Mouse (Mus musculus) spleen, postnatal 36 days (tissue): ENCODE measurements around the gene Arhgap42.

ENCODE experiments used
- DNase-seq, 2 experiments: peaks; one replicate each; pipeline ENCODE4 v3.0.0; 2022; ENCODE audit warnings: low spot score in 2 of 2, mixed read lengths in 1 of 2

Arhgap42 gene

DNA sequence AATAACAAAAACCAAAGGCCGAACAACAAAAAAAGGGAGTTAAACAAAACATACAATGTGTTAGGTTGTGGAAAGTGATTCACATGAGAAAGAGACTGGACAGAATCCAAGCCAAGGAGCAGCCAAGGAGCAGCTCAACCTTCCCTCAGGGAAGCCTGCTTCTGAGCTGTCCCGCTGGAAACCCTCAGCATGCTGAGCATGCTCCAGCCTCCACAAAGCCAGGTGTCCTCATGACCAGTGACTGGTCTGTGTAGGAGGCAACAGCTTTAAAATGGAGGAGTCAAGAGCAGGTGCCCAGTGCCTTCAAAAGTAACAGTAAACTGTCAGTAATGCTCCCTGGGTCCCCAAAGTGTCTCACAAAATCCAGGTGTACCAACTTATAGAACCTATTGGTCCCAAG lies 28.4 kb downstream of the Arhgap42 start:
- DNase-seq = no peak

DNA sequence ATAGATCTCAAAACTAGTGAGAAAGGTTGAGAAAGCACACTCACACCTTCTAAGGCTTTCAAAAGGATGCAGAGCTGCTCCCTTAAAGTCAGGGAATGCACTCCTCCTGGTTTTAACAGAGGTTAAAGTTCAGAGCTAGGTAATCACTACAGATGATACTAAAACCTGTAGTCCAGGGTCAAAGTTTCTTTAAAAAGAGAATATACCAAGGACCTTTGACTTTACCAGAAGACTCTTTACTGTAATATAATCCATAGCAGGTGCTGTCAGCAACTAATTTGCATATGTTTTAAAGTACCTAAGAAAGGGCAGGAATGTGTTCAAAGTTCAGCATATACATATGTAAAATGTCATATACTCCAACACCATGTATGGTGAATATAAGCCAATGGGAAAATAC lies 30.7 kb downstream of the Arhgap42 start:
- DNase-seq = no peak

DNA sequence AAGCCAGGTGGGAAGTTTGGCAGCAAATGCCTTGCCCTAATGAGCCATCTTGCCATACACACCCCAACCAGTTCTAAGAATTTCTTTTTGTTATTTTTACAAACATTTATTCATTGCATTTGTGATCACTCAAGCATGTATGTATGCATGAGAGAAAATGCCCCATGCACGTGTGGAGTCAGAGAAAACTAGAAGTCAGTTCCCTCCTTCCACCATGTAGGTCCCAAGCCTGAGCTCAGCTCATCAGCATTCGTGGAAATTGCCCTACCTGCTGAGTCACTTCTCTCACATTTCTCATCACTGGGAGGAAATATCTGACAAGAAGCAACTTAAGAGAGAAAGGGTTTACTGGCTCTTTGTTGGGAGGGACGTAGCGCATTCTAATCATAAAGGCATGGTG lies 31.6 kb downstream of the Arhgap42 start:
- no peak for DNase-seq

DNA sequence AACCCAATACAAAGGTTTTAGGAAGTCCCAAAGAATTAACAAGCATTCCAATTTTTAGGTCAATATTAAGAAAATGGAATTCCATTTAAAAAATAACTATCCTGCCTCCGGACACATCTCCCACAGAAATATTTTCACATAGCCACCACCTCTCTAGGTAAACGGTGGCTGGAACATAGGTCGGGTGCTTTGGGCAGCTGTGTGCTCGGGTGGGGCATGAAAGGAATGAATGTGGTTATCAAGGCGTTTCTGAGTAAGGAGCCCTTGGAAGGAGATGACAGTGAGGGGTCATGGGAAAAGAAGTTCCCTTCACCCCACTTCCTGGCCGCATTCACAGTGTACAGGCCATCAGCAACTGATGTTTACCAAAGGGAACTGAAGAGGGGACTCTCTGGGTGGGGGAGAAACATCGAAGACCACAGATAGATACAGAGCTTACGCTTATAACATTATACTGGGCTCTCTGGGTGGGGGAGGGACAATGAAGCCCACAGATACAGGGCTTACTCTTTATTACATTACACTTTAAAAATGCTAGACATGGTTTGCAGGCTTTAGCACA lies 38.0 kb downstream of the Arhgap42 start:
- DNase-seq = no peak

DNA sequence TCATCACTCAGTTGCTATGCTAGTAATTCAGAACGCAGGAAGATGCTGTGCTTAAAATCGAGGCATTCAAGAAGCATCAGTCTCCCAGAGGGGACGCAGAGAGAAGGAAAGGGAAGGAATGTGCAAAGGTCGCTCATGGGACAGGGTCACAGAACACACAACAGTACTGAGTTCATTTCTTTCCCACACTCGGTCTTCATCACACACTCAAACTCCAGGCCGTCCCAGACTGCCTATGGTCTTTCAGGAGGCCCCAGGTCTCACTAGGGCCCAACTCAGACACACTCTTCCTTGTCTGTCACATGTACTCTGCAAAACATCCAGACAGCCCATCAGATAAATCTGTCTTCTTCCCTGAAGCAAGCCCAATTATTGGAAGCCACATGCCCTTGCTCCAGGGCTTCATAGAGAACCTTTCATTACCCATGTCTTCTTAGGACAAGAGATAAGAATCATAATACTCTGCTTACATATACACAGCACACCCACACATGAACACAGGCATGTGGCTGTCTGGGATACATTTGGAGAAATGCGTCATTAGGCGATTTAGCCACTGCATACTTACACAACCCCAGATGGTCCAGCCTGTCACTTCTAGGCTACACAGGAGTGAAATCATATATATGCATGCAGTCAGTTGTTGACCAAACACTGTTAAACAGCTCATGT lies 39.6 kb downstream of the Arhgap42 start:
- DNase-seq = no peak

DNA sequence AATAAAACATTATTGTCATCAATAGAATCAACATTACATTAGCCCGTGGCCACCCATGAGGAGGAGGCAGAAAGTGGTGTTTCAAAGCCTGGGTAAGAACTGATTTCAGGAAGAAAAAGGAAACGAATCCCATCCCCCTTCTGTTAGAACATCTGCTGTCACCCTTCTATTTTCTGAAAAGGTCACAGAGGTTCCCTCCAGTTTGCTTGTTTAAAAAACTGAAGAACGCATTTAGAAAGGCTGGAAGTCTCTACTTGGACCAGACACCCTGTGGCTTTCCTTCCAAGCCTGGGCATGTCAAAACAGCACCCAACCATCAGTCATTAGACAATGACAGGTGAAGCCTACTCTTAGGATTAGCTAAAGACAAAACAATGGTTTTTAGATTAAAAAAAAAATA lies 40.3 kb downstream of the Arhgap42 start:
- DNase-seq = no peak

DNA sequence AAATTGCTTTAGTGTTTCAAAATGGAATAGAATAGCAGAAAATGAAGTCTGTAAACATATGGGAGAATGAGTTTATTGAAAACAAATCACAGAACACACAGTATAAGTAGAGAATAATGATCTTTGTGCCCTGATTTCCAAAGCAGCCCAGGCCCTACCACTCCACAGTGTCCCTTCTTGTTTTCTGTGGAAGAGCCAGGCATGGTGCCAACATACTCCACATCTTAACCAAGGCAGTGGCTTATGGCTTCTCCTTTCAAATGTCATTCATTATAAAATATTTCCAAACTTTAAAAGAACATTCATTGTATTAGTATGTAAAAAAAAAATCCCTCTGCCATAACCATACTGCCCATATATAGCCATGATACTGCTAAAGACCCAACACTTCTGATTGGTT lies 42.9 kb downstream of the Arhgap42 start:
- no peak for DNase-seq

DNA sequence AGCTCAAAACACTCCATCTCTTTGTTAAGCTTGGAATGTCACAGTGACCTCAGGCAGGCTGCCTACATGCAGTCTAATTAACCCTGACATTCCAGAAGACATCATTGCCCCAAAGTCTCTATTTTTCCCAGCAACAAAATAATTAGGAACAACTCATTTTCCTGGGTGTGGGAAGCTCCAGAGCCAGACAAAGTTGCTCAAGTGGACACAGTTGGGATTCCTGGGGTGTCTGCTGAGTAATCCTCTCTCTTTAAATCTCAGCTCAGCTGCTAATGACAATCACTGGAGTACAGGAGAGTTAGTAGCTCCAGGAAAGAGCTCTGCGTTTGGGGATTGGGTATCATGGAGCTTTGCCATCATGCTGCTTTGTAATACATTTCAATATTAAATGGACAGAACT lies 44.4 kb downstream of the Arhgap42 start:
- DNase-seq = no peak

DNA sequence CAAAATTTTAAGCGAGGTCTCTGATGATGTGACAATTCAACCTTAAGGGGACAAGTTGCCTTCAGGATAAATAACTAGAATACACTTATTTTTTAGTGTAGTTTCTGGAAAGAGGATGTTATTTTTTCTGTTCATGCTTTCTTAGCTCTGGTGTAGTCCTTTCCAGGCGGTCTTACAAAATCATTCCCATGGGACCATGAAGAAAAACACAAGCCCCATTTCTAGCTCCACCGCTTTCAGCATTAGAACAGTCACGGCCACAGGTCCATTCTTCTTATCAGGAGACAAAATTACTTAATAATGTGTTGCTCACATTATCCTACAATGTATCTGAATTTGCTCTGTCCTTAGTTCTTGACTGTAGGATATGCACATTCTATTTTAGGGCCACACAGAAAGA lies 46.2 kb downstream of the Arhgap42 start:
- DNase-seq = no peak

DNA sequence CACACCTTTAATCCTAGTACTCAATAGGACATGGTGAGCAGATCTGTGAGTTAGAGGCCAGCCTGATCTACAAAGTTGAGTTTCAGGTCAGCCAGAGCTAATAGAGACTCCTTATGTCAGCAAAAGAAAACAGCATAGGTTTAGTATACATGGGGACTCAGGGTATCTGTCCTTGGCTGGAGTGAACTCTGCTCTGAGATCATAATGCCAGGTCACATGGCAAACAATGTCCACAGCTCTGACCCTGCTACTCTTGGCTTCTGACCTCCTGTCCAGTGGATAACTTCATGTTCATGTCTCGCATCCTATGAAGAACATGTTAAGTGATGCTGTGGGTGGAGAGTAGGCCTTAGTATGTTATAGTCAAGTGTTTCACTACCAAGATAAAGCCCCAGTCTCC lies 48.1 kb downstream of the Arhgap42 start:
- DNase-seq = no peak

DNA sequence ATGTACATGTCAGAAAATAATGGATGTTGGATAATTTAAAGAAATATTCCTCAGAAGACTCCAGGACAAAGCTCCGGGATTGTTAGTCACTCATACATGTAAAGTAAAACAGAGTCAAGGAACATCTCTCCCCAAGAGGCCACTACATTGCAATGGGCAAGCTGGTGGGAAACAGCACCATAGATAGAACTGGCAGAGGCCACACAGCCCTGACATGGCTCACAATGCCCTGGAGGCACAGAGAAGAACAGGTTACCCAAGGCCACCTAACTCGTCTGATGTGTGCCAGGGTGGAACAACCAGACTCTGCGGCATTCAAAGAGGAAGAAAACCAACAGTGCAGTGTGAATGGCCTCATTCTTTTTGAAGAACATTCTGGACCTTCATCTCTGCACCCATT lies 50.7 kb downstream of the Arhgap42 start:
- DNase-seq = no peak

DNA sequence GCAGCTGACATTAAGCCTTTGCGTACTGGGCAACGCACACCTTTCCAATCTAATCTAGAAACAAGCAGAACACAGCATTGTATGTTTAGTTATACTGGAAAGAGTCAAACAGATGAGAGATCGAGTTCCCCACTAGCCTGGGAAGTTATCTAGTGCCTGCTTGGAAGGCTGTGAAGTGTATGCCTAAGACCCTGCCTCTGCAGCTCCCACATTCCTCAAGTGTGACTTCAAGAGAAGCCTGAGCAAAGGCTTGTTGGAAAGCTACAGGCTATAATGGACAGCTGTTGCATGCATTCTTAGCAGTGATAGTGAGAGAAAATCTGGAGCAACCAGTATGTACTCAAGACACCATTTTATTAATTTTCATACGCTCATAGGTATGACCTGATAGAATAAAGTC lies 61.2 kb downstream of the Arhgap42 start:
- DNase-seq = no peak

DNA sequence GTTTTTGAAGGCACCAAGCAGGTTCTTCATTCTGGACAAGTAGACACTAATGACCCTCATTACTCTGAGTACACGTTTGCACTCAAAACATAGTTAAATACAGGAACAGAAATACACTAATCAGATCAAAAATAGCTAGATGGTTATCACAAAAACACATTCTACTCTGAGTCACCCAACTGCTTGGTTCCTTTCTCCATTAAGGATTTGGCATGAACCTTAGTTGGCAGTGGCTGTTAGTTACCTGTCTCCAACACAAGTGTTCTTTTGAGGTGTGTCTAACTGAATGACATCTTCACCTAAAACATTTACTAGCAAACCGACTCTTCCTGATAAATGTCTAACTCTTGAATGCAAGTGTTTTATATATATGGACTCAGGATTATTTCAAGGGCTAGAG lies 64.0 kb downstream of the Arhgap42 start:
- DNase-seq = no peak

DNA sequence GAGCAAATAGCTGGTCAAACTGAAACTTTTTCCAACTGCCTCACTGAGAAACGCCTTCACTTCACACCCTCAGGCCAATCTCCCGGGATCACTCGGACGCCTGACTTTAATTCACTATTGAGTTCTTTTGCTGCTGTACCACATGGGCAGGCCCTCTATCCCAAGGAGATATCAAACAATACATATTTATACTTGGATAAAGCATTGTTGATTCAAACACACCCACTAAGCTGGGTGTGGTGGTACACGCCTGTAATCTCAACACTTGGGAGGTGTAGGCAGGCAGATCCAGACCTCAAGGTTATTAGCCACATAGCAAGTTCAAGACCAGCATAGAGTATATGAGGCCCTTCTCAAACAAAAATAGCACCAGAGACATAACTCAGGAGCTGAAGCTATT lies 64.7 kb downstream of the Arhgap42 start:
- no peak for DNase-seq

DNA sequence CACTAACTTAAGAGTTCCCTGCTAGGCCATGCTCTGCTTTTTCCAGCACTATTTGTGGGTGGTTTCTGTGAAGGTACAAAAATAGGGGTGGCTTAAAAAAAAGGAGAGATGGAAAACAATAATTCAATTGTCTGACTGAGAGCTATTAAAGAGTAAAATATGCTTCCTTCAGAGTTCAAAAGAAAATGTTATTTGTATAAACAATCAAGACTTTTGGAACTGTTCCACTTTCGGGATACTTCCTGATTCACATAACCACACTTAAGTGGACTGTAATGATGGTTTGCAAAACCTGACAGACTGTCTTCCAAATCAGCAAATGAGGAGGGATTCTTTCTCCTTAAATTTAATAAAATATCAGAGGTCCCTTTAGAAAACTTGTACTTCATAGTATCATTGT lies 65.8 kb downstream of the Arhgap42 start:
- DNase-seq = no peak

DNA sequence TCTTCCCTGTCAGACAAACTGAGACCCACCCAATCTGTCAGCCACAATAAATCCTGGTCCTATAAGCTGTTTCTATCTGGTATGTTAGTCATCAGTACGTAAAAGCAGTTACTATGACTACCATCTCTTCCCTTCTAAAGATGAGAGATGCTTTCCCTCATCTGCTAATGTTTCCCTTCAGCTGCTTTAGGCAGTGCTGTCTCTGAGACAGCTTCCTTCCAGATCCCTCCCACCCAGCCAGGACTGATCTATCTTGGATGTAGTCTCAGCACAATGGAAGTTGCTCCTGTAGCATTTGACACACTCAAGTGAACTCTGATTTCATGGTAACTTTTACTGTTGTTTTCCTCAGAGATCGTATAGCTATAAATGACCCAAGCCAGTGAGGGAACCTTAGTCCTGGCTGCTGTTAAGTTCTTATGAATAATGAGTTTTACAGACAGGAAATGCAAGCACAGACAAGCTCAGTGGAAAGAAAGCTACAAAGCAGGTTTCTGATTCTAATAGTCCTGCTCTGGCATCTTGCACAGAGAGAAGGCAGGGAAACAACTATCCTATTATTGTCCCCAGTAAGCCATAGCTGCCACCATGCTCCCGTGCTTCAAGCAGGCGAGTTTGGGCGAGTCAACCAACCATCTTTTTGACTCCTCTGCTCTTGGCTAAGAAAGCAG lies 67.6 kb downstream of the Arhgap42 start:
- DNase-seq = no peak

DNA sequence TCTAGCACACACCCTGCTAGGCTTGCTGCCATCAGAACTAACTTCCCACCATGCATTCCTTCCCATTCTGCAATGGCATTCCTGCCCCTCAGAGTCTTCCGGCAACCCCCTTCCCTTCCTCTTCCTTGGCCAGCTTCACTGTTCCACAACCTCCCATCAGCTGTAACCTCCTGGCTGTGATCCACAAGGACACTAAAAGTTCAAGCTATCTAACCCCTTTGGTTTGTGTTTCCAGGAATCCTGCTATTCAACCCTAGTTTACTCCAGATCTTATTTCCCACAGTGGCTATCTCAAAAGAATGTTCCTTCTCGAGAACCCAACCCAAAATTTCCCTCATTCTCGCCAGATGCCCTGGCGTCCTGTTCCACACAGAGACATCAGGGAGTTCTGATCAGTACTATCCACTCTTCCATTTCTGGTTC lies 73.2 kb downstream of the Arhgap42 start:
- peak in 1 of 2 experiments; percentile 14 for DNase-seq

DNA sequence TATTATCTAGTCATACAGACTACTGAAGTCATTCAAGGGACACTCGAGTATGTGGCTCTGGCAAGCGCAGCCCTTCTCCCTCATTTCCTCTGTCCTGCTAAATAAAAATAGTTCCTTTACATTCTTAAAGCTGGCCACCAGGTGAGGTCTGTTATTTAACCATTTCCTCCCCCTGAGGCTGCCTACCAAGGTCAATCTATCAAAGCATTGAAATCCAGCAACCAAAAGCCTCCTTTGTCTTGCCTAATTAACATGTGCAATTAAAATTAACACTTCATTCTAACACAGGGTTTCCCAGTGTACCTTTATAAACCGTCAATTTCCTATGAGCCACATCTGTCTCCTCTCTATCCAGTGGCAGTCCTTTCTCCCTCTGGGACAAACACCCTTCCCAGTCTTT lies 78.2 kb downstream of the Arhgap42 start:
- DNase-seq = no peak

DNA sequence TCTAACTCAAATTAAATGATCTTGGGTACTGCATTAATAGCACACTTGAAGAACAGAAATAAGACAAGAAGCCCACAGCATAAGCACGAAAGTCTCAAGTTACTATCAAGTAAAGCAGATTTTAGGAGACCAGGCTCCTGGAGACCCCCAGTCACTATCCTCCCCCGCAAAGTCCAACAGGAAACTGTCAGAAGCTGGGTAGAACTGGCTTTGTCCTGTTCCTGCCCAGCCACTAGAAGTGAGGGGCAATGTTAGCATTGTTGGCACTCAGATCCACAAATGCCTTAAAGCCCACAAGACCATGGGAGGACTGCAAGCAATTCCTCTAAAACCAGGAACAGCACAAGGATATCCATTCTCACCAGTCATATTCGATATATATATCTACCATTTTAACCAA lies 80.7 kb downstream of the Arhgap42 start:
- DNase-seq = no peak

DNA sequence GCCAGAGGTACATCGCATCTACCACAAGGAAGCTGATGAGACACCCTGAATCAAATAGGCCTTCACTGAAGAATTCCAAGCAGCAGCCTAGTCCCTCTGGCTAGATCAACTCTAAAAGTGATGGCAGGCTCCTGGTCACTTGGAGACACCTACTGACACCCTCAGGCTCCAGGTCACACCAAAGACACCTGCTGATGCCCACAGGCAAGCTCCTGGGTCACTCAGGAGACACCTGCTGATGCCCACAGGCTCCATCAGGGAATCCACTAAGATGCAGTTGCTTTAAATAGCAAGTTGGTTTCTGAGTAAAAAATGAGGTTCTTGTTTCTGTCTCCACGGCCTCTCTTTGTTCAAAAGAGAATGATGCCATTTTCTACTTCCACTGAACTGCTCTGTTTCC lies 81.5 kb downstream of the Arhgap42 start:
- no peak for DNase-seq

DNA sequence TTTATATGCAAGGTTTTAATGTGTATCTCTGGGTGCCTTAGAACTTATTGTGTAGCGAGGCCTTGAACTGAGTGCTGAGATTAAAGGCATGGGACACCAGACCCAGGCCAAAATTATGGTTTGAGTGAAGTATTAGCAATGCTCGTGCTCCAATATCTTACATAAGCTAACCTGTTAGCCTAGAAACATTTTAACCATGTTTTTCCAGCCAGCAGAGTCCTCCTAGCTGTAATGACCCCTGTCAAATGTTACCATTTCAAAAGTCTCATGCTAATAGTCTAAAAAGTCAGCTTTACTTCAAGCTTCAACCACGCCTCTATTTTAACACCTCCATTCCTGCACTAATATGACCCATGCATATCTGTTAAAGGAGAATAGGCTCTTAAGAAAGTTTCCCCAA lies 84.3 kb downstream of the Arhgap42 start:
- DNase-seq = no peak

DNA sequence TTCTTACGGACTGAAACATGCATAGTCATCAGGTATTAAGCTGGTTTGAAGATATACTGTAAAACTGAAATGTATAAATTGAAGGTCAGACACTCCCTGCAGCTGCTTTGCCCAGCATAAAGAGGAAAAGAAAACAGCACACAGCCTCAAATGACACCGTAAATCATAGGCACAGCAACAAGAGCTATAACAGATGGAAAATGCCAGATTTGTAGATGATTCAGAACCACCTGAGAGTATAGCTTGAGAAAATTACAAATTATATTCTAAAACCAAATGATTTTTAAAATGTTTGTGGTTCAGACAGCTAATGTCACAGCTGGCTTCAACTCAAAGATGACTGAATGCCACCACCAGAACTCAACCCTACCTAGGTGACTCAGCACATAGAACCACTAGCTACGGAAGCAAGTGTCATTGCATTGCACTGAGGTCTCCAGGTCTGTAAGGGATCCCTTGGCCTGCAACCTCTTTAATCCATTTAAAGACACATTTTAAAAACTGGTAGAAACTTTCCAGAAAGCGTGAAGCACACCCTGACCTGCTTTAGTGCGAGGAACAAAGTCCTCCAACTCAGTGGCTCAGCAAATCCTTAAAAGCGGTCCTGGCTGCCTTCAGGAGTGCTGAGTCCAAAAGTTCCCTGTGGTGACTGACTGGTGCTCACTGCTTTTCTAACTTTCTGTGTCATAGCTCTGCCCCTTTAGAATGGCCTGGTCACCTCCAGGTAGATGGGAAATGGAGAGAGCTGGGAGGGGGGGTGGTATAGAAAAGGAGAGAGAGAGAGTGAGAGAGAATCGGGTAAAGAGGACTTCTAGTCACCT lies 94.4 kb downstream of the Arhgap42 start:
- no peak for DNase-seq

DNA sequence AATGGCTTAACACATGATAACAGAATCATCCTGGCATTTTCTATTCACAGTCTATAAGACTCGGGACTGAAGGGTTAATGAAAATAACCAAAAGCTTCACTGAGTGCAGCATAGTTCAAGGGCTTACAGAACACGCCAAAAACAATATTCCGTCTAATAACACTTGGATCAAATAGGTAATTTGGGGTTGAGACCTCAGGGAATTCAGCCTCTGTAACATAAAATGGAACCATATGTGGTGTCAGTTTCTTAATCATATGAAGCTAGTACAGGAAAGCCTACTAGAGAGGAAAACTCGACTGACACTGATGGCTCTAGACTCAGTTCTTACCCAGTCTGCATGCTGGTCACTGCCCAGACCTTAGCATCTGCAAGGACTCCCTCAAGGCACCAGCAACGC lies 95.8 kb downstream of the Arhgap42 start:
- no peak for DNase-seq
